ENCODE assay signal across 7 mouse cellular contexts in genomic region chr11:116814884-116815415, GRCm38 (mm10). TPM values are rescaled to one million over a fixed set of nuclear protein-coding genes. Genes with fewer than 3 reads are reported as not detected.
DNase-seq lines count a peak whose midpoint lies in the region; ATAC-seq and TF ChIP-seq lines count a peak whose summit lies in the region.

No protein-coding gene starts in this region.

- H3K4me2 ChIP-seq in lung, postnatal 0 days (replicated peaks; ENCODE audit: low read depth, low read length), result 0 out of 2 replicates have a peak overlapping the region, but pooled peaks have one; percentile 3
- peak overlapping the region; percentile 25; the same call in 1 of the 2 replicates for H3K4me2 ChIP-seq in forebrain, embryonic 13.5 days
- H3K4me2 ChIP-seq in limb, embryonic 12.5 days, result peak overlapping the region; percentile 28; the same call in 1 of the 2 replicates
- H3K4me2 ChIP-seq in stomach, embryonic 16.5 days (ENCODE audit: low read depth, low read length), result peak overlapping the region; percentile 27

- 36% methylated on average over 7 of the region's 7 CpGs for WGBS in lung, postnatal 0 days
- WGBS in forebrain, embryonic 13.5 days, result 24% methylated on average over 7 of the region's 7 CpGs
- 23% methylated on average over 7 of the region's 7 CpGs for WGBS in limb, embryonic 12.5 days
- 30% methylated on average over 7 of the region's 7 CpGs for WGBS in stomach, embryonic 16.5 days

- no peak for ATAC-seq in lung, postnatal 0 days
- ATAC-seq in forebrain, embryonic 13.5 days, result no peak
- ATAC-seq in limb, embryonic 12.5 days (ENCODE audit: insufficient number of reproducible peaks, insufficient read depth, low FRiP score, low TSS enrichment, low read depth), result no peak
- ATAC-seq in stomach, embryonic 16.5 days (ENCODE audit: insufficient read depth, low FRiP score), result no peak

- H3K4me3 ChIP-seq in lung, postnatal 0 days (ENCODE audit: low read depth, low read length), result no peak overlapping the region
- no peak overlapping the region for H3K4me3 ChIP-seq in forebrain, embryonic 13.5 days
- no peak overlapping the region for H3K4me3 ChIP-seq in limb, embryonic 12.5 days (replicated peaks)
- no peak overlapping the region for H3K4me3 ChIP-seq in stomach, embryonic 16.5 days (replicated peaks; ENCODE audit: low read length)

- H3K9me3 ChIP-seq in lung, postnatal 0 days (ENCODE audit: low read length), result no peaks in the 10 kb centered on the region
- H3K9me3 ChIP-seq in forebrain, embryonic 13.5 days (replicated peaks), result no peaks in the 10 kb centered on the region
- H3K9me3 ChIP-seq in limb, embryonic 12.5 days, result no peaks in the 10 kb centered on the region
- no peaks in the 10 kb centered on the region for H3K9me3 ChIP-seq in stomach, embryonic 16.5 days (replicated peaks; ENCODE audit: control insufficient read depth, low read length)

- H3K27me3 ChIP-seq in lung, postnatal 0 days (replicated peaks; ENCODE audit: insufficient read depth, low read length), result no peaks in the 10 kb centered on the region
- no peaks in the 10 kb centered on the region for H3K27me3 ChIP-seq in forebrain, embryonic 13.5 days
- no peaks in the 10 kb centered on the region; the same call in 1 of the 2 replicates for H3K27me3 ChIP-seq in limb, embryonic 12.5 days
- no peaks in the 10 kb centered on the region for H3K27me3 ChIP-seq in stomach, embryonic 16.5 days (ENCODE audit: control insufficient read depth, insufficient read depth, low read length)

- H3K9ac ChIP-seq in lung, postnatal 0 days (replicated peaks; ENCODE audit: low read depth), result no peak overlapping the region
- 0 out of 2 replicates have a peak overlapping the region, but pooled peaks have one; percentile 7 for H3K9ac ChIP-seq in forebrain, embryonic 13.5 days
- peak overlapping the region; percentile 42; the same call in 1 of the 2 replicates for H3K9ac ChIP-seq in limb, embryonic 12.5 days (replicated peaks)
- H3K9ac ChIP-seq in stomach, embryonic 16.5 days (ENCODE audit: low read length), result peak overlapping the region; percentile 43; the same call in 1 of the 2 replicates

- peak overlapping the region; percentile 89 for H3K27ac ChIP-seq in lung, postnatal 0 days (ENCODE audit: low read length)
- H3K27ac ChIP-seq in forebrain, embryonic 13.5 days, result peak overlapping the region; percentile 96
- peak overlapping the region; percentile 93 for H3K27ac ChIP-seq in limb, embryonic 12.5 days
- H3K27ac ChIP-seq in stomach, embryonic 16.5 days (ENCODE audit: low read length), result peak overlapping the region; percentile 94

- H3K36me3 ChIP-seq in lung, postnatal 0 days (ENCODE audit: insufficient read depth, low read length), result no peaks in the 10 kb centered on the region
- no peaks in the 10 kb centered on the region for H3K36me3 ChIP-seq in forebrain, embryonic 13.5 days (ENCODE audit: poor library complexity, severe bottlenecking)
- H3K36me3 ChIP-seq in limb, embryonic 12.5 days, result no peaks in the 10 kb centered on the region
- no peaks in the 10 kb centered on the region for H3K36me3 ChIP-seq in stomach, embryonic 16.5 days (ENCODE audit: control insufficient read depth, insufficient read depth, low read length)

- H3K4me1 ChIP-seq in lung, postnatal 0 days (ENCODE audit: insufficient read depth, low read depth, low read length), result peaks cover 22% of the 10 kb centered on the region
- H3K4me1 ChIP-seq in forebrain, embryonic 13.5 days, result peaks cover 52% of the 10 kb centered on the region
- H3K4me1 ChIP-seq in limb, embryonic 12.5 days (replicated peaks), result peaks cover 64% of the 10 kb centered on the region
- peaks cover 54% of the 10 kb centered on the region for H3K4me1 ChIP-seq in stomach, embryonic 16.5 days (ENCODE audit: control insufficient read depth, insufficient read depth, low read length)

- DNase-seq in lung, postnatal 0 days (ENCODE audit: low spot score), result no peak
- no peak for DNase-seq in lung, postnatal 36 days
- DNase-seq in gastrocnemius, postnatal 10 days, result no peak
- DNase-seq in adrenal gland, postnatal 4 days (ENCODE audit: low spot score in 2 of 2), result no peak

- TF ChIP-seq CTCF in lung, postnatal 0 days (IDR thresholded peaks at IDR 0.05), result no peak

- no peak for TF ChIP-seq EP300 in lung, postnatal 0 days (IDR thresholded peaks at IDR 0.05)

RNA-seq across cellular contexts. Expression of gene Mxra7, which starts 12.9 kb away (rescaled TPM):
- polyA plus RNA-seq in lung, postnatal 0 days (2015; fragmentation: Nextera tagmentation; extraction: Ambion mirVana), result 34.6 and 38.7 TPM in 2 replicates
- 14.4 and 14.8 TPM in 2 replicates for polyA plus RNA-seq in forebrain, embryonic 13.5 days (2015; fragmentation: Nextera tagmentation; extraction: Ambion mirVana)
- polyA plus RNA-seq in limb, embryonic 12.5 days (2016; fragmentation: Nextera tagmentation; extraction: Ambion mirVana), result 19.6 and 20.8 TPM in 2 replicates
- polyA plus RNA-seq in stomach, embryonic 16.5 days (2015; fragmentation: Nextera tagmentation; extraction: Ambion mirVana), result 12.1 and 15.7 TPM in 2 replicates
- total RNA-seq in gastrocnemius, postnatal 10 days (2021), result 10 to 100 TPM; 39.7 to 50.1 TPM
- 10 to 100 TPM; 53.5 to 64.9 TPM for total RNA-seq in adrenal gland, postnatal 4 days (2021)

RNA-seq across cellular contexts. Expression of gene Mettl23, which starts 28.1 kb away (rescaled TPM):
- 62.3 and 65.2 TPM in 2 replicates for polyA plus RNA-seq in lung, postnatal 0 days (2015; fragmentation: Nextera tagmentation; extraction: Ambion mirVana)
- 83.6 and 85.7 TPM in 2 replicates for polyA plus RNA-seq in forebrain, embryonic 13.5 days (2015; fragmentation: Nextera tagmentation; extraction: Ambion mirVana)
- 58.8 and 65.3 TPM in 2 replicates for polyA plus RNA-seq in limb, embryonic 12.5 days (2016; fragmentation: Nextera tagmentation; extraction: Ambion mirVana)
- 51.9 and 58.9 TPM in 2 replicates for polyA plus RNA-seq in stomach, embryonic 16.5 days (2015; fragmentation: Nextera tagmentation; extraction: Ambion mirVana)
- total RNA-seq in gastrocnemius, postnatal 10 days (2021), result 10 to 100 TPM; 28.4 to 32.5 TPM
- 10 to 100 TPM; 34.1 to 34.2 TPM for total RNA-seq in adrenal gland, postnatal 4 days (2021)

RNA-seq across cellular contexts. Expression of gene Jmjd6, which starts 28.3 kb away (rescaled TPM):
- polyA plus RNA-seq in lung, postnatal 0 days (2015; fragmentation: Nextera tagmentation; extraction: Ambion mirVana), result 37.0 and 37.8 TPM in 2 replicates
- polyA plus RNA-seq in forebrain, embryonic 13.5 days (2015; fragmentation: Nextera tagmentation; extraction: Ambion mirVana), result 77.7 and 78.0 TPM in 2 replicates
- 84.5 and 86.2 TPM in 2 replicates for polyA plus RNA-seq in limb, embryonic 12.5 days (2016; fragmentation: Nextera tagmentation; extraction: Ambion mirVana)
- polyA plus RNA-seq in stomach, embryonic 16.5 days (2015; fragmentation: Nextera tagmentation; extraction: Ambion mirVana), result 68.8 and 69.1 TPM in 2 replicates
- total RNA-seq in gastrocnemius, postnatal 10 days (2021), result 10 to 100 TPM; 23.9 to 26.4 TPM
- total RNA-seq in adrenal gland, postnatal 4 days (2021), result 10 to 100 TPM; 38.6 to 39.2 TPM

RNA-seq across cellular contexts. Expression of gene Mfsd11, which starts 37.3 kb away (rescaled TPM):
- 37.9 and 44.7 TPM in 2 replicates for polyA plus RNA-seq in lung, postnatal 0 days (2015; fragmentation: Nextera tagmentation; extraction: Ambion mirVana)
- polyA plus RNA-seq in forebrain, embryonic 13.5 days (2015; fragmentation: Nextera tagmentation; extraction: Ambion mirVana), result 38.0 and 39.4 TPM in 2 replicates
- polyA plus RNA-seq in limb, embryonic 12.5 days (2016; fragmentation: Nextera tagmentation; extraction: Ambion mirVana), result 42.8 and 43.4 TPM in 2 replicates
- polyA plus RNA-seq in stomach, embryonic 16.5 days (2015; fragmentation: Nextera tagmentation; extraction: Ambion mirVana), result 33.3 and 43.7 TPM in 2 replicates
- 10 to 100 TPM; 29.9 to 31.3 TPM for total RNA-seq in gastrocnemius, postnatal 10 days (2021)
- total RNA-seq in adrenal gland, postnatal 4 days (2021), result 10 to 100 TPM; 40.9 to 43.9 TPM

RNA-seq across cellular contexts. Expression of gene Srsf2, which starts 37.9 kb away (rescaled TPM):
- polyA plus RNA-seq in lung, postnatal 0 days (2015; fragmentation: Nextera tagmentation; extraction: Ambion mirVana), result 419 and 421 TPM in 2 replicates
- 750 and 773 TPM in 2 replicates for polyA plus RNA-seq in forebrain, embryonic 13.5 days (2015; fragmentation: Nextera tagmentation; extraction: Ambion mirVana)
- polyA plus RNA-seq in limb, embryonic 12.5 days (2016; fragmentation: Nextera tagmentation; extraction: Ambion mirVana), result 1,004 and 1,014 TPM in 2 replicates
- polyA plus RNA-seq in stomach, embryonic 16.5 days (2015; fragmentation: Nextera tagmentation; extraction: Ambion mirVana), result 528 and 578 TPM in 2 replicates
- 100 to 1,000 TPM; 123 to 146 TPM for total RNA-seq in gastrocnemius, postnatal 10 days (2021)
- total RNA-seq in adrenal gland, postnatal 4 days (2021), result 100 to 1,000 TPM; 336 to 337 TPM
